Mouse (Mus musculus) hindbrain, embryonic 15.5 days (tissue): ENCODE measurements around the gene Foxp1. TPM values are rescaled to one million over a fixed set of nuclear protein-coding genes. Genes with fewer than 3 reads are reported as not detected.
A peak's percentile ranks its signal among the peaks of the same experiment; 100 is the strongest.

ENCODE experiments used
- ATAC-seq: fragments of 200-750 bp; cut with Nextera tagmentation; 2 replicates; pipeline ENCODE4 v1.8.0; 2017; ENCODE audit warnings: low read depth, moderate number of reproducible peaks, moderate TSS enrichment; ENCODE audit not compliant: low FRiP score
- H3K27ac ChIP-seq: fragments of 300-500 bp; sonication (generic); replicated peaks from 2 replicates; pipeline ENCODE4 v1.5.1; 2015; ENCODE audit warnings: mild to moderate bottlenecking, inconsistent platforms
- H3K27me3 ChIP-seq: fragments of 300-500 bp; sonication (generic); 2 replicates; pipeline ENCODE4 v1.6.1; 2015; ENCODE audit warnings: control low read depth, inconsistent platforms
- H3K36me3 ChIP-seq: fragments of 300-500 bp; sonication (generic); 2 replicates; pipeline ENCODE4 v1.6.1; 2015; ENCODE audit warnings: control low read depth, inconsistent platforms
- H3K4me1 ChIP-seq: fragments of 300-500 bp; sonication (generic); replicated peaks from 2 replicates; pipeline ENCODE4 v1.6.1; 2015; ENCODE audit warnings: control low read depth, inconsistent platforms
- H3K4me2 ChIP-seq: fragments of 300-500 bp; sonication (generic); 2 replicates; pipeline ENCODE4 v1.6.1; 2015; ENCODE audit warnings: moderate library complexity, mild to moderate bottlenecking, inconsistent platforms
- H3K4me3 ChIP-seq: fragments of 300-500 bp; sonication (generic); 2 replicates; pipeline ENCODE4 v1.5.1; 2015; ENCODE audit warnings: mild to moderate bottlenecking, inconsistent platforms
- H3K9ac ChIP-seq: fragments of 300-500 bp; sonication (generic); 2 replicates; pipeline ENCODE4 v1.6.1; 2015; ENCODE audit warnings: inconsistent platforms
- H3K9me3 ChIP-seq: fragments of 300-500 bp; sonication (generic); 2 replicates; pipeline ENCODE4 v1.6.1; 2016; ENCODE audit warnings: control low read depth, inconsistent platforms
- WGBS: fragments of 180-500 bp; shearing (Covaris S2); methylation state at CpG from one replicate; pipeline ENCODE4 v1.1.7; 2015; 5-methylcytosine and 5-hydroxymethylcytosine counted together
- polyA plus RNA-seq: library from polyadenylated mRNA; unstranded; fragments of >200 nt; fragmentation: Nextera tagmentation; extraction: Ambion mirVana; gene quantifications from 2 replicates; pipeline ENCODE4 v1.2.1, GENCODE M21; 2015

The Foxp1 gene
- polyA plus RNA-seq, 1 experiment from 2014 or later: 74.2 TPM

- Histone ChIP-seq H3K4me1 (peaks cover 31% of the 10 kb centered on the region), H3K4me2 (peak overlapping the region; percentile 87), H3K27ac (peak overlapping the region; percentile 80), H3K36me3 (no peaks in the 10 kb centered on the region), H3K4me3 (peak overlapping the region; percentile 50), H3K9ac (peak overlapping the region; percentile 47), H3K27me3 (peaks cover 18% of the 10 kb centered on the region; the same call in 1 of the 2 replicates), H3K9me3 (no peaks in the 10 kb centered on the region)
- ATAC-seq: no peak
- 5% methylated on average over 6 of the region's 6 CpGs for WGBS
Measured at GRCm38 (mm10) chr6:99028989-99029305, 493.6 kb downstream of the Foxp1 start.

GRCm38 (mm10) chr6:99028161-99028988 lies 494.1 kb downstream of the Foxp1 start:
- Histone ChIP-seq H3K9ac (peak overlapping the region; percentile 47), H3K4me2 (peak overlapping the region; percentile 87), H3K9me3 (no peaks in the 10 kb centered on the region), H3K36me3 (no peaks in the 10 kb centered on the region), H3K4me3 (peak overlapping the region; percentile 50), H3K27ac (peak overlapping the region; percentile 80), H3K27me3 (peaks cover 18% of the 10 kb centered on the region; the same call in 1 of the 2 replicates), H3K4me1 (peaks cover 31% of the 10 kb centered on the region)
- ATAC-seq: peak; percentile 94
- 1% methylated on average over 66 of the region's 87 CpGs for WGBS

- H3K27me3 ChIP-seq: peaks cover 18% of the 10 kb centered on the region; the same call in 1 of the 2 replicates
- H3K9me3 ChIP-seq: no peaks in the 10 kb centered on the region
- peak overlapping the region; percentile 87 for H3K4me2 ChIP-seq
- H3K4me1 ChIP-seq: peaks cover 31% of the 10 kb centered on the region
- H3K4me3 ChIP-seq: peak overlapping the region; percentile 50
- H3K36me3 ChIP-seq: no peaks in the 10 kb centered on the region
- WGBS: 2% methylated on average over 21 of the region's 22 CpGs
- no peak for ATAC-seq
- peak overlapping the region; percentile 47 for H3K9ac ChIP-seq
- peak overlapping the region; percentile 80 for H3K27ac ChIP-seq
Measured at GRCm38 (mm10) chr6:99027542-99028160, 494.9 kb downstream of the Foxp1 start.

DNA sequence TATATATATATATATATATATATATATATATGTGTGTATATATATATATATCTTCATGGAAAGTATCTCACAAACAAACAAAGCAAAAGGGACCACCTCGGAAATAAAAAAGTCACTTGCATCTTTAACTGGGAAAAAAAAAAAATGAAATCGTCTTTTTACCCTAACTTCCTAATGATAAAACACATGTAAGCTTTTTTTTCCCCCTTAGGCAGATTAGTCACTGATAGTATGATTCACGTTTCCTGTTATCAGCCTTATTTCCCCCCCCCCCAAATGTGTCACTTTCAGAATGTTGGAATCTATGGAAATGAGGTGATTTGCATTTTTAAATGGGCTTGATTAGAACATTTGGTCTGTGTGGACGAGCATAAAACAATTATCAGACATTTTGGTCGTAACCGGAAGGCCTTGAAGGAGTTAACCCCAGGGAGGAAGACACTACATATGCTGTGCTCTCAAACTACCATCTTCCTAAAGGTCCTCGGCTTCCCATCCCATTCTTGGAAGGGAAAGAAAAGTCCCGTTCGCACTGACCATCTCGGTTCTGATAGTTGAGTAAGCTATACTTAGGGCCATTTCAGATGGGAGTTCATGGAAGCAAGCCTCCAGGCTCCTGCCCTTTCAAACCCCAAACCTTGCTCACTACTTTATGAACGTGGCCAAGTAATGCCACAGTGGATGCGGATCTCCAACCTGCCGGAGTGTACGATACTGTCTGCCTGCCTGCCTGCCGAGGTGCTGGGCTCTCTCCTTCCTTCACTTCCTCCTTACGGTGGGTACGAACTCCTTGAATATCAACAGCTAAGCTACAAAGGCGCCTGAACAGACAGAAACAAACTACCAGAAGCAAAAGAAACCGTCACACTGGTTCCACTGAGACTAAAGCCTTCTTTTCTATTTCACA lies 495.6 kb downstream of the Foxp1 start:
- H3K4me3 ChIP-seq: peak overlapping the region; percentile 50
- H3K36me3 ChIP-seq: no peaks in the 10 kb centered on the region
- no peaks in the 10 kb centered on the region for H3K9me3 ChIP-seq
- 13% methylated on average over 19 of the region's 19 CpGs for WGBS
- peaks cover 21% of the 10 kb centered on the region; the same call in 1 of the 2 replicates for H3K27me3 ChIP-seq
- H3K4me2 ChIP-seq: peak overlapping the region; percentile 87
- peak overlapping the region; percentile 35 for H3K9ac ChIP-seq
- ATAC-seq: no peak
- peak overlapping the region; percentile 80 for H3K27ac ChIP-seq
- peaks cover 29% of the 10 kb centered on the region for H3K4me1 ChIP-seq

GRCm38 (mm10) chr6:99026040-99026439 lies 496.5 kb downstream of the Foxp1 start:
- Histone ChIP-seq H3K4me2 (peak overlapping the region; percentile 31), H3K4me1 (peaks cover 29% of the 10 kb centered on the region), H3K4me3 (peak overlapping the region; percentile 20), H3K27ac (peak overlapping the region; percentile 38; the same call in 1 of the 2 replicates), H3K27me3 (peaks cover 21% of the 10 kb centered on the region; the same call in 1 of the 2 replicates), H3K9me3 (no peaks in the 10 kb centered on the region), H3K36me3 (no peaks in the 10 kb centered on the region), H3K9ac (no peak overlapping the region)
- WGBS: 54% methylated on average over 3 of the region's 3 CpGs
- no peak for ATAC-seq

- 26% methylated on average over 9 of the region's 9 CpGs for WGBS
- no peak for ATAC-seq
Measured at GRCm38 (mm10) chr6:99024588-99024987, 497.9 kb downstream of the Foxp1 start.

DNA sequence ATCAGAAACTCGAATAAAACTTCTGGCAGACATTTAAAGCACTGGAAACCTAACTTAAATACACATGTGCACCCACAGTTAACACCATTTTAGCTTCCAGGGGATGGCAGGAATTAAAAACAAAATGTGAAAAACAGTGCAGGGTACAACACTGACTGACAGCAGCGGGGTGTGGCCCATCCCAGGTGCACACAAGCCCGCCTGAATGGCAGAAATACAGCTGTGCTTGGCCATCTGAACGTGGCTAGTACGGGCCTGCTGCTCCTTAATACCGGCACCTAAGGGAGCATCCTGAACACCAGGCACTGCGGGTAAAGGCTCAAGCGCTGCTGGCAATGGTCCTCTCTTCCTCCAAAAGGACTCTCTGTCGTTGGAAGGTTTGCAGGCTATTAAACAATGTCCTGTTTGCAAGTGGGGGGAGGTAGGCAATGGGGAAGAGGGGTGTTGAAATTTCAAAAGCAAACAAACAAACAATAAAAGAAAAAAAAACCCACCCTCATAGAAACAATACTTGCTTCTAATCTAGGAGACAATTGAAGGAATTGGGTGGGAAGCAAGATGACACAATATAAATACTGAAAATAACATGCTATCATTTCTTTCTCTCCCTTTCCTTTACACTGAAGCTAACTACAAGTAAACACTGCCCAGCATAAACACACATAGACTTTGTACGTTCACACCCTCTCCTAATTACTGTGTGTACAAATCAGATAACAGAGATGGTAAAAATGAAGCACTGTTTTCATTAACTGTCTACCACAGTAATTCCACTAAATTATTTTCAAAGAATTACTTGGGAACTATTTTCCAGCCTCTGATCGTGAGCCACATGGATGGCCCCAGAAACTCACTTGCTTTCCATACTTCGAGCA lies 501.7 kb downstream of the Foxp1 start:
- H3K27ac ChIP-seq: 0 out of 2 replicates have a peak overlapping the region, but pooled peaks have one; percentile 18
- 58% methylated on average over 12 of the region's 12 CpGs for WGBS
- no peak overlapping the region for H3K4me3 ChIP-seq
- no peak for ATAC-seq
- H3K36me3 ChIP-seq: no peaks in the 10 kb centered on the region
- H3K4me2 ChIP-seq: peak overlapping the region; percentile 27
- H3K9ac ChIP-seq: no peak overlapping the region
- peaks cover 3% of the 10 kb centered on the region; the same call in 1 of the 2 replicates for H3K4me1 ChIP-seq
- H3K27me3 ChIP-seq: peaks cover 25% of the 10 kb centered on the region
- H3K9me3 ChIP-seq: no peaks in the 10 kb centered on the region

More at GRCm38 (mm10) chr6:99024588-99024987, 497.9 kb downstream of the Foxp1 start:
- H3K36me3 ChIP-seq: no peaks in the 10 kb centered on the region
- no peaks in the 10 kb centered on the region for H3K9me3 ChIP-seq
- peaks cover 25% of the 10 kb centered on the region for H3K4me1 ChIP-seq
- no peak overlapping the region; the same call in 1 of the 2 replicates for H3K27ac ChIP-seq
- 0 out of 2 replicates have a peak, but pooled peaks cover 11% of the 10 kb centered on the region for H3K27me3 ChIP-seq
- peak overlapping the region; percentile 31 for H3K4me2 ChIP-seq
- H3K4me3 ChIP-seq: no peak overlapping the region
- H3K9ac ChIP-seq: no peak overlapping the region

DNA sequence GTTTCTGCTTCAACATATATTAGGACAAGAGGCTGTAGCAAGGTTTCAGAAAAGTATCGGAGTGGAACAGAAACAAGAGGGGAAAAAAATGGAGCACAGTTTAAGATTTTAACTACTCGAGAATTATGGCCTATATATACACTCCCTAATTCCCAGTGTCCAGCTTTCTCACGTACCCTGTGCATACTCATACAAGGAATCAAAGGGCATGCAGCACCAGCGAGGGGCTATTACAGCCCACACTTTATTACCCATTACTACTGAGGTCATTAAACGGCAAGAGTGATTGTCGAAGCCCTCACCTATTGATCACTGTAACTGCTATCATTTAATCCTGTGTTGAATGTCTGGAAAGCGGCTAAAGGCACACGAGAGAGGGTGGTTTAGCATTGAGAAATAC lies 502.8 kb downstream of the Foxp1 start:
- H3K9ac ChIP-seq: no peak overlapping the region
- no peaks in the 10 kb centered on the region for H3K9me3 ChIP-seq
- peaks cover 4% of the 10 kb centered on the region for H3K4me1 ChIP-seq
- WGBS: 65% methylated on average over 8 of the region's 8 CpGs
- H3K4me2 ChIP-seq: no peak overlapping the region
- ATAC-seq: no peak
- no peak overlapping the region for H3K27ac ChIP-seq
- no peak overlapping the region for H3K4me3 ChIP-seq
- no peaks in the 10 kb centered on the region for H3K36me3 ChIP-seq
- H3K27me3 ChIP-seq: peaks cover 26% of the 10 kb centered on the region

DNA sequence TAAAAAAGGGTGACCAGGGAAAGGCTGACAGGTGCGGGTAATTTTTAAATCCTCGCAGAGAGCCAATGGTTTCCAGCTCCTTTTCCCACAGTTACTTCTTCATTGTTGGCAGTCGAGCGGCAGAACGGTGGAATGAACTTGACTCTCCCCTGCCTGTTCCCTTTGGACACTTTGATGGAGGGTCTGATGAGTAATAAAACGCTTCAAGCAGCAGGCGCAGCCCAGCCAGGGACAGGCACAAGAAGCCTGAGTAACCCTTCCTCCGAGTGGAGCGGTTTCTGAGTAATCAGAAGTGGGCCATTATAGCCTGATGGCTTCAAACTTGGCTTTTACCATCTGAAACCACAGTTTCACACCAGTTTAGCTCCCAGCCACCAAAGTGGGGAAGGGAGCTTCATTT lies 503.3 kb downstream of the Foxp1 start:
- Histone ChIP-seq H3K4me1 (peaks cover 5% of the 10 kb centered on the region), H3K9me3 (no peaks in the 10 kb centered on the region), H3K36me3 (no peaks in the 10 kb centered on the region), H3K4me3 (no peak overlapping the region), H3K4me2 (0 out of 2 replicates have a peak overlapping the region, but pooled peaks have one; percentile 0), H3K9ac (no peak overlapping the region), H3K27me3 (peaks cover 28% of the 10 kb centered on the region), H3K27ac (0 out of 2 replicates have a peak overlapping the region, but pooled peaks have one; percentile 18)
- WGBS: 36% methylated on average over 9 of the region's 9 CpGs
- ATAC-seq: no peak

DNA sequence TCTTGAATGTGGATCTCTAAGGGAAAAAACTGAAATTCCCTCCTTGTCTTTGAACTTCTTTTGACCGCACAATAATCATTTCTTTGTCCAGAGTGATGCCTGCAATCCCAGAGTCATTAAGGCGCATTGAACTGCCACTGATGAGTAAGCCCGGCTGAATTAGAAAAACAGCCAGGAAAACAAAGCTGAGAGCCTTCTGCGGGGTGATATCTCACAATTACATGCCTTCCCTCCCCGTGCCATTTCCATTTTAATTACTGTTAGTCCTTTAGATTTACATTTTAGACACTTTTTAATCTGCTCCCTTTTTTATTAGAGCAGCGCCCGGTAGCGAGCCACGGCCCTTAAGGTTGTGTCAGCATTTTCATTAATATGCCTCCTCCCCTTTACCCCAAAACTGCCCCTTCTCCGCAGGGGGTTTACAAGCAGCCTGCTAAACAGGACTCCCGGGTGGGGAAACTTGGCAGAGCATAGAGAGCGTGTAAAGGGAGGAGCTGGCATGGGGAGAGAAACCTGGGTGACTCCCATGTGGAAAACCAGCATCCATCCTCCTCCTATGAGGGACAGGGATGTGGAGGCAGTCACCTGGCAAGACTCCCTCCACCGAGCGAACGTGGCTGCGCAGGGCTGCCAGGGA lies 508.5 kb downstream of the Foxp1 start:
- WGBS: 19% methylated on average over 16 of the region's 16 CpGs
- peak overlapping the region; percentile 21; the same call in 1 of the 2 replicates for H3K4me2 ChIP-seq
- H3K4me1 ChIP-seq: peaks cover 23% of the 10 kb centered on the region
- 0 out of 2 replicates have a peak, but pooled peaks have one; percentile 43 for ATAC-seq
- no peak overlapping the region for H3K27ac ChIP-seq
- peaks cover 28% of the 10 kb centered on the region for H3K27me3 ChIP-seq
- no peaks in the 10 kb centered on the region for H3K9me3 ChIP-seq
- H3K4me3 ChIP-seq: no peak overlapping the region
- H3K36me3 ChIP-seq: no peaks in the 10 kb centered on the region
- H3K9ac ChIP-seq: no peak overlapping the region
